Mouse (Mus musculus): ENCODE data around the gene Atp2b2. TPM values are rescaled to one million over a fixed set of nuclear protein-coding genes. Genes with fewer than 3 reads are reported as not detected.

The Atp2b2 gene
- polyA plus RNA-seq, 1 experiment = not detected

- no peak overlapping the region for H3K4me3 ChIP-seq (ENCODE audit: insufficient read depth, low read length)
- no peak overlapping the region for H3K27ac ChIP-seq (ENCODE audit: insufficient read depth, low read length)
- no peaks in the 10 kb centered on the region for H3K4me1 ChIP-seq (ENCODE audit: control insufficient read depth, insufficient read depth, low read length)
- TF ChIP-seq CTCF (IDR thresholded peaks at IDR 0.05; ENCODE audit: borderline replicate concordance, insufficient read depth, low read length) (no peak), POLR2A (IDR thresholded peaks at IDR 0.05; ENCODE audit: low read depth, low read length) (no peak)
These were observed 52.4 kb downstream of the Atp2b2 start for GRCm38 (mm10) chr6:113990044-113990443.

- Histone ChIP-seq H3K27ac (ENCODE audit: insufficient read depth, low read length) (no peak overlapping the region), H3K4me1 (ENCODE audit: control insufficient read depth, insufficient read depth, low read length) (no peaks in the 10 kb centered on the region), H3K4me3 (ENCODE audit: insufficient read depth, low read length) (no peak overlapping the region)
- TF ChIP-seq POLR2A (IDR thresholded peaks at IDR 0.05; ENCODE audit: low read depth, low read length) (no peak), CTCF (IDR thresholded peaks at IDR 0.05; ENCODE audit: borderline replicate concordance, insufficient read depth, low read length) (no peak)
These were observed 53.9 kb downstream of the Atp2b2 start for GRCm38 (mm10) chr6:113988521-113988920.

- H3K4me3 ChIP-seq (ENCODE audit: insufficient read depth, low read length) = no peak overlapping the region
- TF ChIP-seq CTCF (IDR thresholded peaks at IDR 0.05; ENCODE audit: borderline replicate concordance, insufficient read depth, low read length) = no peak
- TF ChIP-seq POLR2A (IDR thresholded peaks at IDR 0.05; ENCODE audit: low read depth, low read length) = no peak
- H3K4me1 ChIP-seq (ENCODE audit: control insufficient read depth, insufficient read depth, low read length) = no peaks in the 10 kb centered on the region
- no peak overlapping the region for H3K27ac ChIP-seq (ENCODE audit: insufficient read depth, low read length)
These were observed 55.7 kb downstream of the Atp2b2 start for GRCm38 (mm10) chr6:113986671-113987070.

- Histone ChIP-seq H3K4me1 (ENCODE audit: control insufficient read depth, insufficient read depth, low read length) (no peaks in the 10 kb centered on the region), H3K27ac (ENCODE audit: insufficient read depth, low read length) (no peak overlapping the region), H3K4me3 (ENCODE audit: insufficient read depth, low read length) (no peak overlapping the region)
- TF ChIP-seq CTCF (IDR thresholded peaks at IDR 0.05; ENCODE audit: borderline replicate concordance, insufficient read depth, low read length) = no peak
- TF ChIP-seq POLR2A (IDR thresholded peaks at IDR 0.05; ENCODE audit: low read depth, low read length) = no peak
These were observed 63.7 kb downstream of the Atp2b2 start for GRCm38 (mm10) chr6:113978673-113979072.

DNA sequence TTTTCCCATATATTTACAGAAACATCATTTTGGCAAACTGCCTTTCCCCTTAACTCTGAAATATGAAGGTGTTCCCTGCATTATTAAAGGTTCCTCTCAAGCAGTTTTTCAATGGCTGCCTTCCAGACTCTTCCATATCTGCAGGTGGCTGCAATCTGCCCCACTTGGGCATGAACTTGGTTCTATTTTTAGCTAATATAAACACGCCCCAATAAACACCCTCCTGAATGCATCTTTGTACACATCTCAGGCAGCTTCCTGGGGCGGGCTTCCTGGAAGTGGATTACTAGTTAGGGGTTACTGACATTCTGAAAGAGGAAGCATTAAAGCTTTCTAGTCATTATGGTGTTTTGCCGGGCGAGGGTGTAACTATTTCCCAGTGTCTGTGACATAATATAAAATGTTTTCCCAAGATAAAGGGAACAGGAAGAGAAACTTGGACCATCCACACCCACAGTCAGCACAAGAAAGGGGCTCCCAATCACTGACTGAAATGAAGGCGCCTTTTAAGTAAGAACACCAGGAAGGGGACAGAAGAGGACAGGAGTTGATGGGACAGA is 64.2 kb downstream of the Atp2b2 start:
- TF ChIP-seq CTCF (IDR thresholded peaks at IDR 0.05; ENCODE audit: borderline replicate concordance, insufficient read depth, low read length) = no peak
- TF ChIP-seq POLR2A (IDR thresholded peaks at IDR 0.05; ENCODE audit: low read depth, low read length) = no peak

DNA sequence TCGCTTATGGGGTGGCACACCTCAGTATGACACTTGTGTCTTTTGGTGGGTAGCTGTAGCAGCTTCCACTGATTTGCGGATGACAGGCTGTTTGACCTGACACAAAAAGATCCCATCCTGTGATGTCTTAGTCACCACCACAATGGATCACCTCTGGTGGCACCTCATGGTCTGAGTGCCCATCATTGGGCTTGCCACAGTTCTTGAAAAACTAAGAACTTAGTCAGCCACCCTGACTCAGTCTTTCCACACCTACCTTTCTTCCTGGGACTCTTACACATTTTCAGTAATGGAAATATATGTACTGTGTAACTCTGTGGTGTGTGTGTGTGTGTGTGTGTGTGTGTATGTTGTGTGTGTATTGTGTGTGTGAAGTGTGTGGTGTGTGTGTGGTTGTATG is 71.5 kb downstream of the Atp2b2 start:
- Histone ChIP-seq H3K4me1 (ENCODE audit: control insufficient read depth, insufficient read depth, low read length) (no peaks in the 10 kb centered on the region), H3K4me3 (ENCODE audit: insufficient read depth, low read length) (no peak overlapping the region), H3K27ac (ENCODE audit: insufficient read depth, low read length) (no peak overlapping the region)
- TF ChIP-seq CTCF (IDR thresholded peaks at IDR 0.05; ENCODE audit: borderline replicate concordance, insufficient read depth, low read length) = no peak
- no peak for TF ChIP-seq POLR2A (IDR thresholded peaks at IDR 0.05; ENCODE audit: low read depth, low read length)

More for the DNA sequence above, 64.2 kb downstream of the Atp2b2 start:
- no peak overlapping the region for H3K27ac ChIP-seq (ENCODE audit: insufficient read depth, low read length)
- no peak overlapping the region for H3K4me3 ChIP-seq (ENCODE audit: insufficient read depth, low read length)
- H3K4me1 ChIP-seq (ENCODE audit: control insufficient read depth, insufficient read depth, low read length) = no peaks in the 10 kb centered on the region

GRCm38 (mm10) chr6:113970464-113970863 is 71.9 kb downstream of the Atp2b2 start:
- H3K4me3 ChIP-seq (ENCODE audit: insufficient read depth, low read length) = no peak overlapping the region
- no peaks in the 10 kb centered on the region for H3K4me1 ChIP-seq (ENCODE audit: control insufficient read depth, insufficient read depth, low read length)
- TF ChIP-seq POLR2A (IDR thresholded peaks at IDR 0.05; ENCODE audit: low read depth, low read length) (no peak), CTCF (IDR thresholded peaks at IDR 0.05; ENCODE audit: borderline replicate concordance, insufficient read depth, low read length) (no peak)
- no peak overlapping the region for H3K27ac ChIP-seq (ENCODE audit: insufficient read depth, low read length)

- Histone ChIP-seq H3K4me1 (ENCODE audit: control insufficient read depth, insufficient read depth, low read length) (no peaks in the 10 kb centered on the region), H3K27ac (ENCODE audit: insufficient read depth, low read length) (no peak overlapping the region), H3K4me3 (ENCODE audit: insufficient read depth, low read length) (no peak overlapping the region)
- no peak for TF ChIP-seq CTCF (IDR thresholded peaks at IDR 0.05; ENCODE audit: borderline replicate concordance, insufficient read depth, low read length)
- TF ChIP-seq POLR2A (IDR thresholded peaks at IDR 0.05; ENCODE audit: low read depth, low read length) = no peak
These were observed 72.7 kb downstream of the Atp2b2 start for GRCm38 (mm10) chr6:113969751-113970150.

- no peaks in the 10 kb centered on the region for H3K4me1 ChIP-seq (ENCODE audit: control insufficient read depth, insufficient read depth, low read length)
- TF ChIP-seq POLR2A (IDR thresholded peaks at IDR 0.05; ENCODE audit: low read depth, low read length) (no peak), CTCF (IDR thresholded peaks at IDR 0.05; ENCODE audit: borderline replicate concordance, insufficient read depth, low read length) (no peak)
- H3K4me3 ChIP-seq (ENCODE audit: insufficient read depth, low read length) = no peak overlapping the region
- no peak overlapping the region for H3K27ac ChIP-seq (ENCODE audit: insufficient read depth, low read length)
These were observed 79.6 kb downstream of the Atp2b2 start for GRCm38 (mm10) chr6:113962811-113963210.

DNA sequence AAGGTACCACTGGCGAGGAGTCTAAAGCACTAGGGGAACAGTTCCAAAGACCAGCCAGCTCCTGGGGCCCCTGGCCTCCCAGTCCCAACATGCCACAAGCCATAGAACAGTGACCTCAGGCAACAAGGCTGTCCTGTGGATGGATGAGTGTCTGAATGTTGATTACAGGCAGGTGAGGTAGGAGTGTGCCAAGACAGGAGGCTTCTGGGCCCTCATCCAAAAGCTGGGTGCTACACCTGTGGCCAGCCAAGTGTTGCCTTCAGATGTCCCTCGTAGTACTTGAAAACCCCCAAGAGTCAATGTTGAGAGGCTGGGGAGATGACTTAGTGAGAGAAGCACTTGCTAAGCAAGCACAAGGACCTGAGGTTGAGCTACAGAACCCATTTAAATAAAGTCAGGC is 80.8 kb downstream of the Atp2b2 start:
- H3K4me1 ChIP-seq (ENCODE audit: control insufficient read depth, insufficient read depth, low read length) = no peaks in the 10 kb centered on the region
- H3K4me3 ChIP-seq (ENCODE audit: insufficient read depth, low read length) = no peak overlapping the region
- TF ChIP-seq POLR2A (IDR thresholded peaks at IDR 0.05; ENCODE audit: low read depth, low read length) = no peak
- no peak for TF ChIP-seq CTCF (IDR thresholded peaks at IDR 0.05; ENCODE audit: borderline replicate concordance, insufficient read depth, low read length)
- H3K27ac ChIP-seq (ENCODE audit: insufficient read depth, low read length) = no peak overlapping the region

Measured in embryonic fibroblast, embryonic 13.5 days (primary cell).